Mouse (Mus musculus): ENCODE measurements around the gene Il2rb.

Il2rb gene

GRCm38 (mm10) chr15:78528726-78529411 lies 33.8 kb upstream of the Il2rb start:
- POLR2A ChIA-PET = interaction anchor here in 3 of 4 experiments (0.7 to 1.7 kb wide), 8 partner anchors 9 to 123 kb away, joined by 3 to 7 read pairs (median 4); partner anchors contain the start of gene Mpst (in 1 of the 3)
- CTCF ChIA-PET = interaction anchor here (0.5 to 2.9 kb wide), 18 partner anchors 14 to 348 kb away, joined by 3 to 12 read pairs (median 3); no protein-coding TSS in a partner anchor

GRCm38 (mm10) chr15:78527973-78528372 lies 32.9 kb upstream of the Il2rb start:
- ChIA-PET POLR2A (no interaction called here), CTCF (no interaction called here)

GRCm38 (mm10) chr15:78524163-78524562 lies 29.1 kb upstream of the Il2rb start:
- POLR2A ChIA-PET = interaction anchor here in 2 of 4 experiments (0.8 to 2.2 kb wide), 6 partner anchors 10 to 218 kb away, joined by 3 to 7 read pairs (median 3); partner anchors contain the start of gene Tst (in 1 of the 2)
- CTCF ChIA-PET = interaction anchor here in 2 of 4 experiments (0.7 to 3.4 kb wide), 2 partner anchors 10 to 14 kb away, joined by 3 to 18 read pairs (median 3); no protein-coding TSS in a partner anchor

DNA sequence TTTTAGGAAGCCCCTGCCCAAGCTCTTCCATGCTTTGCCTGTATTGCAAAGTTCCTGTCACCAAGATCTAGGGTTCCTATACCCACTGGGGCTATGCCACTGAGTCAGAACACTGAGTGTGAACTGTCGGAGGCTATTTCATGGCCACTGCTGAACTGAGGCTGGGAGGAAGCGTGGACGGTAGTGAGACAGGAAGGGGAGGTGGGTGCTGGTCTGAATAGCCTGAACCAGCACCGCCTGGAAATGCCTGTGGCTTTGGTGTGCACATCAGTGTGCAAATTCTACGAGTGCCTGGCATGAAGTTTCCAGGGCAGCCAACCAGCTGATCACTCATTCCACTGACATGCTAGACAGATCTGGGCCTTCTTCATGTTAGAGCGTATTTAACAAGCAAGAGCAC lies 26.8 kb upstream of the Il2rb start:
- ChIA-PET CTCF (interaction anchor here in 2 of 4 experiments (1.1 to 3.4 kb wide), 3 partner anchors 7 to 10 kb away, joined by 3 to 18 read pairs (median 5); no protein-coding TSS in a partner anchor), POLR2A (interaction anchor here in 1 of 4 experiments (0.6 kb wide), 1 partner anchor 134 kb away, joined by 3 read pairs; no protein-coding TSS in a partner anchor)

GRCm38 (mm10) chr15:78521331-78521730 lies 26.3 kb upstream of the Il2rb start:
- CTCF ChIA-PET = interaction anchor here in 2 of 4 experiments (1.0 to 1.1 kb wide), 2 partner anchors 11 kb away, joined by 3 to 4 read pairs; no protein-coding TSS in a partner anchor
- POLR2A ChIA-PET = interaction anchor here in 1 of 4 experiments (0.6 to 1.1 kb wide), 2 partner anchors 10 to 134 kb away, joined by 3 read pairs; no protein-coding TSS in a partner anchor

GRCm38 (mm10) chr15:78520112-78520715 lies 25.1 kb upstream of the Il2rb start:
- ChIA-PET CTCF (interaction anchor here in 2 of 4 experiments (0.6 to 1.6 kb wide), 6 partner anchors 10 to 224 kb away, joined by 3 to 6 read pairs (median 3); no protein-coding TSS in a partner anchor), POLR2A (interaction anchor here in 2 of 4 experiments (0.6 to 1.4 kb wide), 4 partner anchors 9 to 1593 kb away, joined by 3 to 4 read pairs (median 3); partner anchors contain the start of gene Tst (in 1 of the 2))

- ChIA-PET POLR2A (interaction anchor here in 1 of 4 experiments (0.6 kb wide), 1 partner anchor 165 kb away, joined by 3 read pairs; no protein-coding TSS in a partner anchor), CTCF (interaction anchor here in 2 of 4 experiments (0.6 to 0.9 kb wide), 4 partner anchors 63 to 122 kb away, joined by 3 to 4 read pairs (median 4); no protein-coding TSS in a partner anchor)
Measured at GRCm38 (mm10) chr15:78518221-78518620, 23.1 kb upstream of the Il2rb start.

DNA sequence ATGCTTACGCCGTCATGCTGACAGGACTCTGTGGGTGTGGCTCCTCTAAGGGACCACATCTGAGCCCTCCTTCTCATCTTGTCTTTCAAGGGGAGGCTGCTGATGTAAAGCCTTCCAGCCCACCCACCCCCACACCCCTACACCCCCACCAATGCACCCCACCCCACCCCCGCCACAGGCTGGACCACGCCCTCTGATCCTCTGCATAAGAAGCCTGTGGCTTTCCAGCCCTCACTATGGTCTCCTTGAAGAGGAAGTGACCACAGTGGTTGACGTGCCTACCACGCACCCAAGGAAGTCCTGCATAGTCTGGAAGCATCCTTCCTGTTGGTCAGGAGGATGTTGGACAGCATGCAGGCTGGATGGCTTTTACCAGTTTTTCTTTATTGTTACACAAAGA lies 20.7 kb upstream of the Il2rb start:
- ChIA-PET CTCF (interaction anchor here in 3 of 4 experiments (0.6 to 3.0 kb wide), 6 partner anchors 39 to 767 kb away, joined by 3 to 18 read pairs (median 8); no protein-coding TSS in a partner anchor), POLR2A (no interaction called here)

- ChIA-PET CTCF (interaction anchor here (0.5 to 3.0 kb wide), 45 partner anchors 9 to 861 kb away, joined by 3 to 21 read pairs (median 3); partner anchors contain the start of genes Kctd17 (in 1 of the 4) and Mpst (in 1 of the 4)), POLR2A (interaction anchor here in 2 of 4 experiments (0.9 to 1.6 kb wide), 6 partner anchors 10 to 75 kb away, joined by 3 to 7 read pairs (median 4); partner anchors contain the start of gene Sstr3 (in 1 of the 2))
Measured at GRCm38 (mm10) chr15:78514393-78515146, 19.5 kb upstream of the Il2rb start.

DNA sequence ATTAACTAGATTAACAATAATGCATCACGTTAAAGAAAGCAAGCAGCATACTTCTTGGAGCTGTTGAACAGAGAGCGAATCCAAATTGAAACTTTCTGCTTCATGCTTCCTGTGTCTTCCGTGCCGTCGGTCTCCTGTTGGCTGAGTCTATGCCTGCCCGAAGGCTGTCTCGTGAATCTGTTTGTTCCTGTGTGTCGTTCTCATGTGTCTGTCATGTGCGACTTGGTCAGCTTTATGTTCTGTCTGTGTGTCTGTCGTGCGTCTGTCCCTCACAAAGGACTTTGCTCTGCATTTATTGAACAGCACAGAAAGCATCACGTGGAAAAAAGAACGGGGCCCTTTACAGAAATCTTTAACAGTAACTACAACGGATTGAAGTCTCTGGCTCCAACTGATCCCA lies 17.9 kb upstream of the Il2rb start:
- POLR2A ChIA-PET = interaction anchor here in 2 of 4 experiments (0.7 to 1.2 kb wide), 2 partner anchors 17 to 46 kb away, joined by 3 to 4 read pairs; no protein-coding TSS in a partner anchor
- CTCF ChIA-PET = interaction anchor here in 2 of 4 experiments (0.6 to 3.0 kb wide), 2 partner anchors 68 to 500 kb away, joined by 3 to 18 read pairs; no protein-coding TSS in a partner anchor

DNA sequence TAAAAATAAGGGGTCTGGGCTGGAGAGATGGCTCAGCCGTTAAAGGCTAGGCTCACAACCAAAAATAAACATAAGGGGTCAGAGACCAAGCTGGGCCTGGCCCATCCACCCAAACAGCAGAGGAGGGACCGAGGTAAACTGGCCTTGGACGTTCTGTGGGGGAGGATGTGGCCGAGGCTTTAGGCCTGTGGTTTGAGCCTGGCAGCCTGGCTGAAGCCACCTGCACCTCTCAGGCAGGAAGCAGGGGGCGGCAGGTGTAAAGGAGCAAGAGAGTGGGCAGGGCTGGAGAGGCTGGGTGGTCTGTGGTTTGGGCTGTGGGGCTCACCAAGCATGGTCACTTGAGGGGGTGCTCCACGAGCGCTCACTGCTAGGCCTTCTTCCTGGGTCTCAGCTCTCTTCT lies 16.9 kb upstream of the Il2rb start:
- CTCF ChIA-PET = interaction anchor here in 2 of 4 experiments (0.6 to 1.0 kb wide), 5 partner anchors 32 to 687 kb away, joined by 3 to 6 read pairs (median 4); no protein-coding TSS in a partner anchor
- POLR2A ChIA-PET = interaction anchor here in 2 of 4 experiments (0.8 to 1.1 kb wide), 3 partner anchors 36 to 106 kb away, joined by 3 to 5 read pairs (median 4); partner anchors contain the start of genes Mpst (in 1 of the 2) and Tst (in 1 of the 2)

DNA sequence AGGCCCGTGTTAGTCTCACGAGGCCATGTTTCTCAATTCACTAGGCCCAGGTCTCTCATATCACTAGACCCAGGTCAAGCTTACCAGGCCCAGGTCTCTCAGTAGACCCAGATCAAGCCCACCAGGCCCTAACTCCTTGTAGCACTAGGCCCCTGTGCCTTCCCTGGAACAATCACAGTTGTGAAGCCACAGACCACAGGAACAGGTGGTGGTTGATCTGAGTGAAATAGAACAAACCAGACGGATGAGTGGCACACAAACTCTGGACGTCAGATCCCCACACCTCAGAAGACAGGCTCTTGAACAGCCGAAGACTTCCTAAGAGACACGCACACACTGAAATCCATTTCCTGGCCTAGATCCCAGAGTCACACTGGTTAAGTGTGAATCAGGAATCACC lies 15.7 kb upstream of the Il2rb start:
- ChIA-PET CTCF (interaction anchor here in 1 of 4 experiments (0.6 to 1.4 kb wide), 3 partner anchors 44 to 209 kb away, joined by 3 to 6 read pairs (median 3); no protein-coding TSS in a partner anchor), POLR2A (interaction anchor here in 3 of 4 experiments (0.6 to 1.3 kb wide), 5 partner anchors 10 to 108 kb away, joined by 3 to 5 read pairs (median 3); partner anchors contain the start of genes Mpst (in 1 of the 3) and Tst (in 1 of the 3))

DNA sequence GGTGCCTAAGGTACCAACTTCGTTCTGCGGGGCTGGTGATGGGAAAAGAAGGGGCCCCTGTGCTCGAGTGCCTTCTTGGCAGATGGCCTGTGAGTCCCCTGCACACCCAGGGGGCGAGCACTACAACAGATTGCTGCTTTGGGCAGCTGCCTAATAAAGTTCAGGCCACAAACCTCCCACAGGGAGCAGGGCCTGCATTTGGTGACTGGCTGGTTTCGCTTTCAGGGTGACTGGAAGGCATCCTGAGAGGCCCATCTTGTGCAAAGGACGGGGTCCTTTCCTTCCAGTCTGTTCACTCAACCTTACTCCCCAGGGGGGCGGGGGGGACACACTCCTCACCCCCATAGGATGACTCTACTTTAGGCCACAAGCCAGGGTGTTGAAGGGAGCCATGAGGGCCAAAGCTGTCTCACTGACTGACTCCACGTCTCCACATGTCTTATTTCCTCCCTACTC lies 15.1 kb upstream of the Il2rb start:
- POLR2A ChIA-PET = interaction anchor here in 2 of 4 experiments (0.6 to 1.3 kb wide), 2 partner anchors 11 to 109 kb away, joined by 3 read pairs; no protein-coding TSS in a partner anchor
- CTCF ChIA-PET = interaction anchor here in 1 of 4 experiments (0.7 to 1.4 kb wide), 3 partner anchors 14 to 271 kb away, joined by 3 read pairs; no protein-coding TSS in a partner anchor

DNA sequence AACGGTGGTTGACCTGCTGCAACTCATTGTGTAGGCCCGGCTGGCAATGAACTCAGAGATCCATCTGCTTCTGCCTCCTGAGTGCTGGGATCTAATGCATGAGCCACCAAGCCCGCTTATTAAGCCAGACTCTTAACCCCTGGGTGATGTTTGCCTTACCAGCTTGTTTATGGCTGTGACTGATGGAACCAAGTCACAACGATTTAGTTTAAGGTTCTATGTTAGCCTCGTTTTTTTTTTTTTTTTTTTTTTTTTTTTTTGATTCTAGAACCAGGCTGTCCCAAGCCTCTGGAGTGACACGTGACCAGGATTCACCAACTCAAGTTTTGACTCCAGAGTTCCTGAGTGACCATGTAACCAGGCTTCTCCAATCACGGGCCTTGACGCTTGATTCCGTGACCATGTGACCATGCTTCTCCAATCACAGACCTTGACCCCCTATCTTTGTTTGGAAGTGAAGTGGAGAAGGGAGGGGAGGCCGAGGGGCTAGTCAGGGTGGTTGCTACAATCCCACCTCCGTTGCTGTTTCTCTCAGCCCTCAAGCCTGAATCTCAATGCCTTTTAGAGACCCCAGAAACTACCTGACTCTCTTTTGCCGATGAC lies 14.3 kb upstream of the Il2rb start:
- POLR2A ChIA-PET = interaction anchor here in 2 of 4 experiments (0.7 to 1.0 kb wide), 2 partner anchors 51 to 539 kb away, joined by 3 to 4 read pairs; partner anchors contain the start of gene Eif3d (in 1 of the 2)
- CTCF ChIA-PET = interaction anchor here (0.6 to 1.0 kb wide), 9 partner anchors 12 to 1623 kb away, joined by 3 to 9 read pairs (median 3); no protein-coding TSS in a partner anchor

- ChIA-PET POLR2A (interaction anchor here in 2 of 4 experiments (1.0 to 1.4 kb wide), 2 partner anchors 13 to 51 kb away, joined by 3 to 4 read pairs; no protein-coding TSS in a partner anchor), CTCF (interaction anchor here in 3 of 4 experiments (0.6 to 1.0 kb wide), 3 partner anchors 60 to 407 kb away, joined by 3 to 4 read pairs (median 3); no protein-coding TSS in a partner anchor)
Measured at GRCm38 (mm10) chr15:78508443-78508842, 13.4 kb upstream of the Il2rb start.

DNA sequence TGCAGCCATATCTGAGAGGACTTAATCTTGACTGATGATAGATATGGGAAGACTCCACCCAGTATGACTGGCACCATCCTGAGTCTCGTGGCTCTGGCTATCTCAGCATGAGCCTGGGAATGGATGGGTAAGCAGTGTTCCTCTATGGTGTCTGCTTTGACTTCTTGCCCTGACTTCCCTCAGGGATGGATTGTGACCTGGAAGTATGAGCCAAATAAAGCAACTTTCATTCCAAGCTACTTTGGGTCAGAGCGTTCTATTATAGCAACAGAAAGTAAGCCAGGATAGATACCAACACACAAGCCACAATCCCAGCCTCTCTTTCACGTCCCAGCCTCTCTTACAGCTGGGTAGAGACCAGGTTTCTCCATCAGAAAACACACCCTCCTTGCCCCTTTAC lies 10.5 kb upstream of the Il2rb start:
- ChIA-PET POLR2A (no interaction called here), CTCF (interaction anchor here in 2 of 4 experiments (0.9 to 1.7 kb wide), 3 partner anchors 9 to 14 kb away, joined by 3 to 5 read pairs (median 3); no protein-coding TSS in a partner anchor)

Data from embryonic stem cell, embryonic (primary cell).